Mouse (Mus musculus): Measurements from ENCODE around the gene Tuba3a.

Gene Tuba3a

DNA sequence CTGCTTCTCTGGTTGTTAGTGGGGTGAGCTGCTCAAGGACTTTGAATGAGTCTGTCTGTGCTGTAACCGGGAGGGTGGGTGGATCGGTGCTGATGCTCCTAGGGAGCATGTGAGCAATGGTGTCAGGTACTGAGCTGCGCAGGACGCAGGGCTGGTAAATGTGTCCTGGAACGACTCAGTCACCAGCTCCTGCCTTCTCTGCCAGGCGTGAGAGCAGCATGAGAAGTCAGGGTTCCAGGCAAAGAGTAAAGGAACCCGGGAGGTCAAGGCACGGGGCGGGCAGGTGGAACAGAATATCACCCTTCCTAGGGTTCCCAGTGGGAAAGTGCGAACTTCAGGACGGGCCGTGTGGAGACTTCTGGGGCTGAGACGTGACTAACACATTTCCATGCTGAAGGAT, 19.8 kb downstream of the Tuba3a start:
- DNase-seq (ENCODE audit: low spot score in 2 of 2) = no peak

DNA sequence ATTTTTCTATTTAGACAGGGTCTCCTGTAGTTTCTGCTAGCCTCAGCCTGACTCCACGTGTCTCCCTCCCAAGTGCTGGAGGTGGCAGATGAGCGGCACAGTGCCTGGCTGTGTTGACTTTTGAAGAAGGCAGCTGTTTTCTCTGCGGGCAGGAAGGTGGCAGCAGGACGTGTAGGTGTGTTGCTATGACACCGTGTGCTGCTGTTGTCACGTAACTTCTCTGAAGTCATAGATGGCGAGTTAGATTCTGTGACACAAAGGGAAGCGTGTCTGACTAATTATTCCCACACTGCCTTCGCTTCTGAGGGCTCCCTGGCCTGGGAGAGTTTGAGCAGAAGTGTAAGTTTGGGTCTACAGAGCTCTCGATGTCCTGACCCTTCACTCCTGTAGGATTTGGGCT, 20.6 kb downstream of the Tuba3a start:
- DNase-seq (ENCODE audit: low spot score in 2 of 2) = peak; percentile 42 to 52

DNA sequence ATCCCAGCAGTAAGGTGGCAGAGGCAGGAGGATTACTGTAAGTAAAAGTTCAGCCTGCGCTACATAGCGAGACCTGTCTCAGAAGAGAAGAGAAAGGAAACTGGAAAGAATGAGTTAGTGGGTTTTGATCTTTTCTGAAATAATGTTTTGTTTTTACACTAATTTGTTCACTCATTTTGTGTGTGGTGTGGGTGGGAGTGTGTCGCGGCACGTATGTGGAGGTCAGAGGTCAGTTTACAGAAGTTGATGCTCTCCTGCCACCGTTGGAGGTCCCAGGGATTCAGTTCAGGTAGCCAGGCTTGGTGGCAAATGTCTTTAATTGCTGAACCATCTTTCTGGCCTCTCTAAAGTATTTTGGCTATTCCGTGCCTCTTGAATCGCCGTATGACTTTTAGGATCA, 21.6 kb downstream of the Tuba3a start:
- DNase-seq (ENCODE audit: low spot score in 2 of 2) = no peak

DNA sequence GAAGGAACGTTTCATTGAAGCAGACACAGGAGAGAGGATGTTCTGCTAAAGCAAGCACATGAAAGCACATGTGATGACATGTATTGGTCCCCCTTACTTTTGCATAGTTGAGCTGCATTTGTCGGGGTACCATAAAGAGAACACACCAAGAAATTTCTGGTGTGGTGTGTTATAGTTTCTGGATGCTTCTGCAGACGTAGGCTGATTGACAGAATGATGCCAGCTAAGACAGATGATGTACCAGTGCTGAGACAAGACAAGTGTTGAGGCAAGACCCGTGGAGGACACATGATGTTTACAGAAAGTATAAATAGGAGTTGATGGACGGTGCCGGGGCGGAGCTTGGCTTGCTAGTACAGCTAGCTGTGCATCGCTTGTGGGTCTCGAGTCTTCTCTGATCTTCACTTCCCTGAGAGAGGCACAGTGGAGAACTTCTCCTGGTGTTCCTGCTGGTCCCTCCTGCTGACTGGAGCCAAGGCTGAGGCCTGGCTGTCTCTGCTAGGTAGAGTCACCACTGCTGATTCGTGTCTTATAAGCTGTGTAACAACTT, 25.8 kb downstream of the Tuba3a start:
- DNase-seq (ENCODE audit: low spot score in 2 of 2) = no peak

DNA sequence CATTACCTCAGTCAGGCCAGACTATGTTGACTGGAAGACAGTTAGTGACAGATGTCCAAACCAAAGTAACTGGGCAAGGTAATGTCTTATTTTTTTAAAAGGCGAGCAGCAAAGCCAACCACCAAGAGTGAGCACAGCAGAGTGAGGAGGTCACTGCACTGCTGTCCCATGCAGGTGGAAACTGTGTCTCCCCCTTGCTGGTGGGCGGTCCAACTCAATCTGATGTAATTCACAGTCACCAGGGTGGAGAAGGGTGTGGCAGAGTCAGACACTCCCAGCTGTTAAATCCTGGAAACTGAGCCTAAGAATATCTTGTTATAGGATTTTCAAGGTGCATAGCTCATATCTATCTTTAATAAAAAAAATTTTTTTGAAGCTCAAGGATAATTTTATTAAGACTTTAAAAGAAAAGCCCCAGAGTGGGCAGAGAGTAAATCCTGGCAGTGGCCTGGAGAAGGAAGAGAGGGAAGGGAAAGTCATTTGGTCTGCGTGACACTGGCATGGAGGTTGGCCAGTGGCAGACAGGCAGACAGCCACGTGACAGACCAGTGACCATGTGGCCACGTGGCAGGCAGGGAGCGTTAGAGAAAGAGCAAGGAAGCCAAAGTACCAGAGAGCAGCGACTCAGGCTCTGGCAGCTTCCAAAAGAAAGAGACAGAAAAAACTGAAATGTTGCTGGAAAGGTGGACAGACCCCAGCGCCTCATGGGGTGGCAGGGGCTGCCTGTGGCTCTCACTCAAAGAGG, 29.4 kb downstream of the Tuba3a start:
- no peak for DNase-seq (ENCODE audit: low spot score in 2 of 2)

DNA sequence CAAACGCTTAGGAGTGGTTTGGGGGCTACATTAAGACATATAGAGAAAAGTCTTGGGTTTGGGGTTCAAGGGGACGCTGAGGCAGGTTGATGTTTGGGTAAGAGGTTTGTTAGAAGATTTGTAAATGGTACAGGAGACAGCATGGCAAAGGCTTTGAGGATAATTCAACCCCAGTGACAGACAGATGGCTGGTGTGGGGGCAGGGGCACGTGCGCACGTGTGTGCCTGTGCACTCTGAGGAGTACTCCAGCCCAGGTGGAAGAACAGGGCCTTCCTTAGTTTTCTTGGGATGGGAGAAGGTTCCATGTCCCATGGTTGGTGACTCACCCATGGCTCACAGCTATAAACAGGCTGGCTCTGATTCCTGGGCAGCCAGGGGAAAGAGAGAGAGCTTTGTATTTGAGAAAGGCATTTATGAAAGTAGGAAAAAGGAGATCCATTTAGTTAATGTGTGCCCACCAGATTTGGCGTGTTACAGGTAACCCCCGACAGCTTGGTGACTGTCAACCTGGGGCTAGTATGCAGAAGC, 30.3 kb downstream of the Tuba3a start:
- DNase-seq (ENCODE audit: low spot score in 2 of 2) = no peak

DNA sequence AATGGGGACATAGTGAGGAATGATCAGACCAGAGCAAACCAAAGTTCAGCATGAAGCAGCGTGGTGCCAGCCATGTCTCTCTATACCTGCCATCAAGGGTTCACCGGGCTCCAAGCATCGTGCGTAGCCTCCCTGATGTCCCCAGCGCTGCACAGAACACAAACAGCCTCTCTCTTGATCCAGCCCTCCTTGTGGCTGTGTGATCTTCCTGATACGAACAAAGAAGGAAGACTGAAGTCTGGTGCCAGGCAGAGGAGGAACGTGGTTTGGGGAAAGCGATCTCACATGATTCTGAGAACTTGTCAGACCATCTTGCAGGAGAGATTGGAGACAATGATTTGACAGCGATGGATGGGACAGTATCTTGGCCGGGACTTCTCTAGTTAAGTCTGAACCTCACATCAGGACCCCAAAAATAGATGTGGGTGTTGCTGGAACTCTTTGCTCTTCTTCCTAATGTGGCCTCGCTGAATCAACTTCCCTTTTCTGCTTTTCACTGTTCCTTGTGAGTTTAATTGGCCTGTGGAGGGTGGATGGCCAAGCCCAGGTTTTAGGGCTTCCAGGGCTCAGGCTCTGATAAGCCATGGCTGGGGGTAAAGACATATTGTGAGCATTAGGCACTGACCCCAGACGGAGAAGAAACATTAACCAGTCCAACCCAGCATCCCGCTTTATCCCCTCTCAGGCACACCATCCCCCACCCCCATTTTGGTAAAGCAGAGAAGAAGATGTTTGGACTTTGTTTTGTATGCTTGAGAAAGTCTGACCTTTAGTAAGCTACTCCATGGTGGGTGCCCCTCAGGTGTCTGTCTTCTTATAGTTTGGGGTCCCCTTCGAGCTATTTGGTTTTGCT, 31.8 kb downstream of the Tuba3a start:
- DNase-seq (ENCODE audit: low spot score in 2 of 2) = no peak

DNA sequence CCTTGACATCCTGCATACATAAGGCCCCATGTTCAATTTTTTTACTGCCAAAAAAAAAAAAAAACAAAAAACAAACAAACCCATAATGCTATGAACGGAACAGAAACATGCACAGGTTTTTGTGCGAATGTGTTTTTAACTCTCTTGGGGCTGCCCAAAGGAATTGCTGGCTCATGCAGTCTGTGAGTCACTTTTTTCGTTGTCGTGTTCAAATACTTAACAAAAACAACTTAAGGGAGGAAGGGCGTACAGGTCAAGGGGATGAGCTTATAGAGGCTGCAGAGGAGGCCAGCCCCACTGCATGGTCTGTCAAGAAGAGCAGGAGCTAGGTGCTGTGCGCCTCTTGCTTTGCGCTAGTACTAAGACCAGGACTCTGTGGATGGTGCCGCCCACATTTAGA, 33.1 kb downstream of the Tuba3a start:
- no peak for DNase-seq (ENCODE audit: low spot score in 2 of 2)

DNA sequence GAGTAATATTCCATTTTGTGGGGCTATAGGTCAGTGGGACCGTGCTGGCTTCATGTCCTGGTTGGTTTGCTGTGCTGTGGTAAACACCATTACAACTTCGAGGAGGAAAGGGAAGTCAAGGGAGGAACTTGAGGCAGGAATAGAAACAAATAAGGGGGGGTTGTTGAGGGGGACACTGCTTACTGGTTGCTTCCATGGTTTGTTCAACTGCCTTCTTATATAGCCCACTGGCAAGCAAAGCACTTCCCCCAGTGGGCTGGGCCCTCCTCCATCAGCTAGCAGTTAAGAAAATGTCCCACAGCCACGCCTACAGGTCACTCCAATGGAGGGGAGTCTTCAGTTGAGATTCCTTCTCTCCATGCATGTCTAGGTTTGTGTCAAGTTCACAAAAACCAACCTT, 33.6 kb downstream of the Tuba3a start:
- DNase-seq (ENCODE audit: low spot score in 2 of 2) = no peak

DNA sequence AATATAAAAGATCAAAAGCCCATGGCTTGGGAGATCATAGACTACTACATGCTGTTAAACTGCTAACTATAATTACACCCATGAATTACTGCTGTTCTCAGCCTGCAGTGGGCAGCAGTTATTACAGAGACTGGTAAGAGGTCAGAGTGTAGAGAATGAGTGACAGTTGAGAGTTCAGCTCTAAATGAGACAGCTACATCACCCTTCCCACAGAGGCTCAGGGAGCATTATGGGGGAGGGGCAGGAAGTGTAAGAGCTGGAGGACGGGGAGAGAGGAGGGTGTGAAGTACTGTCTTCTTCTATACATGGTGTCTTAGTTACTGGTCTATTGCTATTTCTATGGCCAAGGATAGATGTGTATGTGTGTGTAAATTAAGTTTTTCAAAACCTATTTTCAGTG, 41.3 kb downstream of the Tuba3a start:
- no peak for DNase-seq (ENCODE audit: low spot score in 2 of 2)

DNA sequence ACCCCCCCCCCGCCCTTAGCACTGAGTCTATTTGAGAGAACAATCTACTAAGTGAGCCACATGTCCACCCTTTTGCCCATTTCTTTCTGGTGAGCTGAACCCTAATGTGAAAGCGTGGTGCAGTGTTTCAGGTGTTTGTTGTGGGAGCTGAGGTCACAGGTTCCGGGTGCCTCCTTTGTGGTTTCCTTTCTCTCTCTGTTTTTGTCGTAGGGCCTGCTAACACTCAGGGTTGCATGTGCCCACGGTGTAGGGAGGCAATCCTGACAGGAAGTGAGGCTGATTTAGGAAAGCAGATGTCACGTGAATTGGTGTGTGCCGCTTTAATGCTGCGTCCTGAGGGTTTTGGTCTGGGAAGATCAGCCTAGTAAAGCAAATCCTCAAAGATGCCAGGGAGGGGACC, 44.3 kb downstream of the Tuba3a start:
- DNase-seq (ENCODE audit: low spot score in 2 of 2) = no peak

DNA sequence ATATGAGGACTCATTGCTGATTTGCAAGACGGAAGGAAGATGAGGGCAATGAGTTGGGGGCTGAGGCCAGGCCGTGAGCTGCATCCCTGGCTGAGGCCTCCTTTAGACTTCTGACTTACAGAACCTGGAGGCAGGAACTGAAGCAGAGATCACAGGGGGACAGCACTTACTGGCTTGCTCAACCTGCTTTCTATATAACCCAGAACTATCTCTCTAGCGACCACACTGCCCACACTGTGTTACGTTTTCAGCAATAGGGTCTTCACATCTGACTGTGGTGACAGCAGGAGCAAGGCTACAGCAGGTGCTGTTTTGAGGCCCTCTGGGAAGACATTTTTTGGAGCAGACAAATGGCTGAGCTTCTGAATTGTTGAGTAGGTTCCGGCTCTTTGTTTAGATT, 45.2 kb downstream of the Tuba3a start:
- DNase-seq (ENCODE audit: low spot score in 2 of 2) = no peak

DNA sequence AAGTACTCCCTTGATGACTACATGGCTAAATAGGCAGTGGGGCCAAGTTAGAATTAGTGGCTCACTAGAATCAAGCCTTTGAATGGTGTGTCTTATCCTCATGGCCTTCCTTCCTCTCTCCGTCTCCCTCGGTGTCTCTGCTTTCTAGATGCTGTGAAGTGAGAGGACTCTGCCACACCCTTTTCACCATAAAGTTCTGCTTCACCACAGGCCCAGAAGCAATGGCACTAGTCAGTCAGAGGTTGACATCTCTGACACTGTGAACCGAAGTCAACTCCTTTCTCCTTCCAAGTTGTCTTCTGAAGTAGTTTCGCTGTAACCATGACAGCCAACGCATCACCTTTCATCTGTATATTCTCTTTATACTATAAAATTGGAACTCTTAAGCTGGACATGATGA, 46.3 kb downstream of the Tuba3a start:
- no peak for DNase-seq (ENCODE audit: low spot score in 2 of 2)

DNA sequence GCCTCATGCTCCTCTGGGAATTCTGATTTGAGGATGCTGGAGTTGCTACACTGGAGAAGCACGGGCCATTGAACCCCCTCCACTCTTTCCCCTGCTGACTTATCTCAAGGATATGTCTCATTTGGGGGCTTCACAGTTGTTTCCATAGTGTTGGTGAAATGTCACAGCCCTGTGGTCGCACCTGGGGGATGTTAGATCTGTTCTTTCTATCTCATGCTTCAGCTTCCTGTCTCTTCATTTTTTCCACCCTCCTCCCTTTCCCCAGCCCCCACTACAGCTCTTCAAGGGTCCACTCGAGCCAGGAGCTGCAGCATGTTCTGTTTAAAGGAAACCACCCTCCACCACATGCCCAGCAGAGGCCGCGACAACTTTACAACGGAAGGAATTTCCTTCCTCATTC, 47.4 kb downstream of the Tuba3a start:
- DNase-seq (ENCODE audit: low spot score in 2 of 2) = no peak

DNA sequence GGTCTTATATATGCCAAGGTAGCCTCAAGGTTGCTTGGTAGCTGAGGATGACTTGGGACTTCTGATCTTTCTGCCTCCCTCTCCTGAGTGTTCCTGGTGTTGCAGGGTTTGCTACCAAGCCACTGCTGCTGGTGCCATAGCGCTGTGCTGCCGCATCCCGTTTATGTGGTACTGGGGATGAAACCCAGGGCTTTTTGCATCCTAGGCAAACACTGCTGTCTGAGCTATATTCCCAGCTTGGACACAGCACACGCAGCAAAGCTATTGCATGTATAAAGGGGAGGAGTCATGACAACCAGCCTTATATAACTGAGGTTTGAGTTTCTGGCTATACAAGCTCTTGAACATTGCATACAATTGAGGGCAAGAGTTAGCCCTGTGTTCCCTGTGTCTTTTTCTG, 48.4 kb downstream of the Tuba3a start:
- no peak for DNase-seq (ENCODE audit: low spot score in 2 of 2)

DNA sequence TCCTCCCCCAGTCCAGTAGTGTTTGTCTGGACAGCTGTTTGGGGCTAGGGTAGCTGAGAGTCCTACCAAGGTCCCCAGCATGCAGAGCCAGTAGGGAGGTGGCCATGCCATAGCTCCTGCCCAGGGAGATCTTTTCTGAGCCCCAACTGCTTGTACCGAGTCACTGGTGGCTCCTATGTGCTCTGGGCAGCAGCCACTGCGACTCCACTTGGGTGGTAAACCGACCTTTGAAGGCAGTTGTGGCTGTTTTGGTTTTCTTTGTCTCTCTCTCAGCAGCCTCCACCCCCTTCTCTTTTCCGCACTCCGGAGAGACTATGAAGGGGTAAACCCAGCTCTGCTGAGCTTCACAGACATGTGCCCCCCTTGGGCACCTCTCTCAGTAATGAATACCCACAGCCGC, 49.1 kb downstream of the Tuba3a start, which contains the start of gene Cd27:
Gene Cd27, minus strand, starts transcription at position 229 of the 400 bp plus-strand sequence.
- no peak for DNase-seq (ENCODE audit: low spot score in 2 of 2)

DNA sequence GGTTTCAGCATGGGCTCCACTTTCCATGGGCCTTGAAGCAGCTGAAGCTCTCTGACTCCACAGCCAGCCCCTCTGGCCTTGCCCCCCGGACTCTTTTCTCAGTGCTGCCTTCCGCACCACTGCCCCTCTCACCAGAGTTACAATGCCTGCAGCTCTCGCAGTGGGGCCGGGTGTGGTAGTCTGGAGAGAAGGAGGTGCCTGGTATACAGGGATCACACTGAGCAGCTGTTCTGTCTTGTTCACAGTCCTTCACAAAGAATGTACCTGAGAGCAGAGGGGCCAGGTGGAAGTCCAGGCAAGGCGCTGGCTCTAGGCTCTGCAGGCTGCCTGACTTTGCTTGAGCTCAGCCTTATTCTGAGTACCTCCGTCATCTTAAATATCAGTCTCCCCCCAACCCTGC, 49.5 kb downstream of the Tuba3a start:
- DNase-seq (ENCODE audit: low spot score in 2 of 2) = no peak

DNA sequence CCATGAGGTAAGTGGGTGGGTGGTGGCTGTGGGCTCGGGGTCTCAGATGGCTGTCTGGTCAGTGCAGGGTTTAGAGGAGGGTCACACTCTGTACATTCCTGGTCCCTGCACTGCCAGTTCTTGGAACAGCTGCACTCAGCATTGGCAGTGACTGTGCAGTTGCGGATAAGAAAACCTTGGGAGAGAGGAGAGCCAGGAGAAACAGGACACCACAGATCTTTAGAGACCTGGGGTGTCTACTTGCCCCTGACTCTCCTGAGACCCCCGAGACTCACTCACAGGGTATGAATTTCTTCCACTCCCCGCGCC, 51.4 kb downstream of the Tuba3a start:
- DNase-seq (ENCODE audit: low spot score in 2 of 2) = no peak

DNA sequence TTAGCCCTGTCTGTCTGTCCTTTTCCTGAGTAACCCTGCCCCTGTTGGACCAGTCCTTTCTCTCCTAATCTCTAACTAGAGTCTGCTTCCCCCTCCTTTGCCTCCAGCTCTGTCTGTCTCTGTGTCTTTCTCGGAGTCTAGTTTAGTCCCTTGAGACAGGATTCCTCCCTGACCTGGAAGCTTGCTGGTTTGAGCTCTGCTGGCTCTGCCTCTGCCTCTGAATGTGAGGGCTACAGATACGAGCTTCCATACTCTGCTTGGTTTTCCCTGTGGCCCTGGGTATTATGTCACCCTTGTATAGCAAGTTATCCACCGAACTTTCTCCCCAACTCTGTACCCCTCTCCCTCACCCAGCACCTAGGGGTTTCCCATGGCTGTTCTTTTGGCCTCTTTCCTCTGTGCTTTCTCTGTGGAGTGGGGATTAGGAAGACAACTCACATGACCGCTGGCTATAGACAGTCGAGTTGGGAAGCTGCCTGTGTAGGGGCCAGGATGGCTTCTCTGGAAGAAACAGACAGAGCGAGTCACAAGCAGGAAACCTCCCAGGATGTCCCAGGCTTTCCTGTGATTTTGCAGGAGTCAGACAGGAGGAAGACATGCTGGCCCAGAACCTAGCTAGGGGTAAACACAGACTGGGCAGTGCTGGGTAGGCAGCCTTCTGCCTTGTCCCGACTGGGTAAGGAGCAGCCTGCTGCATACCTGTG, 51.9 kb downstream of the Tuba3a start:
- DNase-seq (ENCODE audit: low spot score in 2 of 2) = no peak

DNA sequence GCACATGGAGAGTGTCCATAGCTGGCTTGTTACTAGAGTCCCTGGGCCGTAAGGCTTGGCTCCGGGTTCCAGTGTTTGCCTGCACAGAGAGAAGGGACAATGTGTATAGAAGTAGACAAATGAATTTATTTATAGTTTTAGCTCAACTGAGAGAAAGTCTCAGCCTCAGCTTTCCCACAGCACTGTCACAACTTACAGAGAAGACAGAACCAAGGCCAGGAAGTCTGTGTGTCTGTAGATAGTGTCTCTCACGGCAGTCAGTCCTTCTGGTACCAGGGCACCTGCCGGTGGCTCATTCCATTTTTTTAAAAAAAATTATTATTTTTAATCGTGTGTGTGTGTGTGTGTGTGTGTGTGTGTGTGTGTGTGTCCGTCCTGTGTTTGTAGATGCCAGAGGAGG, 53.3 kb downstream of the Tuba3a start:
- DNase-seq (ENCODE audit: low spot score in 2 of 2) = no peak

DNA sequence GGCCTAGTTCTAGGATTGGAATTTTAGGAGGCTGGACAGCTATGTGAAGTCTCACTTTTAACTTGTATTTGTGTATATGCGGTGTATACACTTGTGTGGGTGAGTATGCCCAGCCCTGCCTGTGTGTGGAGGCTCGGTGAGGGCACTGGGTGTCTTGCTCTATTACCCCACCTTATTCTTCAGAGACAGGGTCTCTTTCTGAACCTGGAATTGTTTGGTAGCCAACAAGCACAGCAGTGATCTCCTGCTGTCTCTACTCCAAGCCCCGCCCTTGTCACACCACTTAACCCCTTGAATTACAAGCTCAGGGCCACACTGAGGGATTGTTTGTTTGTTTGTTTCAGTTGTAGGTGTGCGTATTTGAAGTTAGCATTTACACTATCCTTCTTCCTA, 53.8 kb downstream of the Tuba3a start:
- DNase-seq (ENCODE audit: low spot score in 2 of 2) = no peak
